Mouse (Mus musculus) heart, postnatal 0 days (tissue): ENCODE results near the gene Elp6.

Source experiments
- CTCF ChIP-seq: IDR thresholded peaks from 2 replicates; pipeline ENCODE4 v1.5.1; 2016; ENCODE audit warnings: antibody characterized with exemption, control low read depth, low read depth
- EP300 ChIP-seq: IDR thresholded peaks from 2 replicates; pipeline ENCODE4 v1.6.1; 2016; ENCODE audit warnings: antibody characterized with exemption, low read depth

DNA sequence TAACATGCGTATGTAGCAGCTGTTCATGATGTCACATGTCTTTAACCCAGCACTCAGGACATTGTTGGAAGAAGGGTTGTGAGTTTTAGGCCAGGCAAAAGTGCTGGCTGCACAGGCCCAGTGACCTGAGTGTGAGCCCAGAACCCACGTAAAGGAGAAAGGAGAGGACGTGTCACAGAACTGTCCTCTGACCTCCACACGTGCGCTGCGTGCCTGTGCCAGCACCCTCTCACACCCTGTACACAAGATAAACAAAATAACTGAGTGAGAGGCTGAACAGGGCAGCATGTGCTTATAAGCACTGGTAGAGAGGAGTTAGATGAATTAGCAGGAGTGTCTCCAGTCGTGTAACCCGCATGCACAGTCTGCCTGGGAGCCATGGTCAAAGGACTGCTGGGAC lies 11.5 kb downstream of the Elp6 start:
- TF ChIP-seq CTCF (no peak), EP300 (no peak)
